Mouse (Mus musculus) liver, embryonic 15.5 days (tissue): ENCODE data around the gene Olfml3. TPM values are rescaled to one million over a fixed set of nuclear protein-coding genes. Genes with fewer than 3 reads are reported as not detected.

Source experiments
- ATAC-seq: fragments of 200-750 bp; cut with Nextera tagmentation; 2 replicates; pipeline ENCODE4 v1.8.0; 2017; ENCODE audit warnings: moderate number of reproducible peaks, mild to moderate bottlenecking, moderate library complexity; ENCODE audit not compliant: insufficient read depth
- H3K27ac ChIP-seq: fragments of 300-500 bp; sonication (generic); replicated peaks from 2 replicates; pipeline ENCODE4 v1.5.1; 2015; ENCODE audit warnings: mild to moderate bottlenecking, inconsistent platforms
- H3K27me3 ChIP-seq: fragments of 300-500 bp; sonication (generic); 2 replicates; pipeline ENCODE4 v1.6.1; 2015; ENCODE audit warnings: mild to moderate bottlenecking, inconsistent platforms
- H3K36me3 ChIP-seq: fragments of 300-500 bp; sonication (generic); replicated peaks from 2 replicates; pipeline ENCODE4 v1.6.1; 2015; ENCODE audit warnings: moderate library complexity, mild to moderate bottlenecking, inconsistent platforms
- H3K4me1 ChIP-seq: fragments of 300-500 bp; sonication (generic); replicated peaks from 2 replicates; pipeline ENCODE4 v1.6.1; 2015; ENCODE audit warnings: inconsistent platforms
- H3K4me2 ChIP-seq: fragments of 300-500 bp; sonication (generic); 2 replicates; pipeline ENCODE4 v1.6.1; 2015; ENCODE audit warnings: moderate library complexity, mild to moderate bottlenecking, inconsistent platforms
- H3K4me3 ChIP-seq: fragments of 300-500 bp; sonication (generic); replicated peaks from 2 replicates; pipeline ENCODE4 v1.5.1; 2015; ENCODE audit warnings: mild to moderate bottlenecking, inconsistent platforms
- H3K9ac ChIP-seq: fragments of 300-500 bp; sonication (generic); 2 replicates; pipeline ENCODE4 v1.6.1; 2015; ENCODE audit warnings: moderate library complexity, mild to moderate bottlenecking, inconsistent platforms
- H3K9me3 ChIP-seq: fragments of 300-500 bp; sonication (generic); replicated peaks from 2 replicates; pipeline ENCODE4 v1.6.1; 2016; ENCODE audit warnings: inconsistent platforms
- WGBS: fragments of 180-500 bp; shearing (Covaris S2); methylation state at CpG from one replicate; pipeline ENCODE4 v1.1.7; 2015; ENCODE audit warnings: mixed read lengths; ENCODE audit not compliant: insufficient replicate concordance; 5-methylcytosine and 5-hydroxymethylcytosine counted together
- polyA plus RNA-seq: library from polyadenylated mRNA; unstranded; fragments of >200 nt; fragmentation: Nextera tagmentation; extraction: Ambion mirVana; gene quantifications from 2 replicates; pipeline ENCODE4 v1.2.1, GENCODE M21; 2015

Gene Olfml3
- polyA plus RNA-seq, 1 experiment from 2014 or later = 2.5 TPM

- no peaks in the 10 kb centered on the region for H3K27me3 ChIP-seq
- no peak overlapping the region for H3K4me3 ChIP-seq
- H3K4me1 ChIP-seq = 0 out of 2 replicates have a peak, but pooled peaks cover 4% of the 10 kb centered on the region
- ATAC-seq = peak; percentile 81
- H3K36me3 ChIP-seq = no peaks in the 10 kb centered on the region
- H3K4me2 ChIP-seq = no peak overlapping the region
- no peak overlapping the region; the same call in 1 of the 2 replicates for H3K27ac ChIP-seq
- H3K9me3 ChIP-seq = no peaks in the 10 kb centered on the region
- WGBS = 17% methylated on average over 3 of the region's 3 CpGs
- no peak overlapping the region for H3K9ac ChIP-seq
These were observed 13.7 kb downstream of the Olfml3 start for GRCm38 (mm10) chr3:103724137-103724536.

GRCm38 (mm10) chr3:103718728-103719127 lies 19.1 kb downstream of the Olfml3 start:
- ATAC-seq = no peak
- Histone ChIP-seq H3K36me3 (no peaks in the 10 kb centered on the region), H3K27ac (no peak overlapping the region), H3K9ac (no peak overlapping the region), H3K27me3 (no peaks in the 10 kb centered on the region), H3K9me3 (no peaks in the 10 kb centered on the region), H3K4me2 (no peak overlapping the region), H3K4me1 (no peaks in the 10 kb centered on the region), H3K4me3 (no peak overlapping the region)
- 54% methylated on average over 4 of the region's 4 CpGs for WGBS

- no peak overlapping the region for H3K27ac ChIP-seq
These were observed 20.7 kb downstream of the Olfml3 start for GRCm38 (mm10) chr3:103716774-103717760.

GRCm38 (mm10) chr3:103715762-103716693 lies 21.8 kb downstream of the Olfml3 start:
- H3K4me2 ChIP-seq = no peak overlapping the region
- no peak overlapping the region for H3K9ac ChIP-seq
- WGBS = 44% methylated on average over 11 of the region's 11 CpGs
- H3K9me3 ChIP-seq = no peaks in the 10 kb centered on the region
- H3K27me3 ChIP-seq = no peaks in the 10 kb centered on the region
- H3K4me3 ChIP-seq = no peak overlapping the region
- H3K36me3 ChIP-seq = no peaks in the 10 kb centered on the region
- H3K27ac ChIP-seq = no peak overlapping the region
- no peaks in the 10 kb centered on the region for H3K4me1 ChIP-seq
- ATAC-seq = no peak

More at GRCm38 (mm10) chr3:103716774-103717760, 20.7 kb downstream of the Olfml3 start:
- 51% methylated on average over 15 of the region's 15 CpGs for WGBS
- ATAC-seq = no peak
- no peak overlapping the region for H3K4me2 ChIP-seq
- H3K36me3 ChIP-seq = no peaks in the 10 kb centered on the region
- H3K9ac ChIP-seq = no peak overlapping the region
- no peak overlapping the region for H3K4me3 ChIP-seq
- no peaks in the 10 kb centered on the region for H3K4me1 ChIP-seq
- no peaks in the 10 kb centered on the region for H3K27me3 ChIP-seq
- H3K9me3 ChIP-seq = no peaks in the 10 kb centered on the region

GRCm38 (mm10) chr3:103714942-103715341 lies 22.9 kb downstream of the Olfml3 start:
- H3K4me2 ChIP-seq = no peak overlapping the region
- H3K4me3 ChIP-seq = no peak overlapping the region
- WGBS = 67% methylated on average over 8 of the region's 8 CpGs
- no peaks in the 10 kb centered on the region for H3K36me3 ChIP-seq
- ATAC-seq = no peak
- H3K4me1 ChIP-seq = no peaks in the 10 kb centered on the region
- no peak overlapping the region for H3K27ac ChIP-seq
- no peaks in the 10 kb centered on the region for H3K27me3 ChIP-seq
- no peaks in the 10 kb centered on the region for H3K9me3 ChIP-seq
- H3K9ac ChIP-seq = no peak overlapping the region

- ATAC-seq = no peak
- Histone ChIP-seq H3K4me3 (no peak overlapping the region), H3K27me3 (no peaks in the 10 kb centered on the region), H3K4me2 (no peak overlapping the region), H3K9ac (no peak overlapping the region), H3K4me1 (no peaks in the 10 kb centered on the region), H3K9me3 (no peaks in the 10 kb centered on the region), H3K36me3 (no peaks in the 10 kb centered on the region), H3K27ac (no peak overlapping the region)
- WGBS = 59% methylated on average over 7 of the region's 7 CpGs
These were observed 23.4 kb downstream of the Olfml3 start for GRCm38 (mm10) chr3:103714236-103714875.

- H3K27me3 ChIP-seq = no peaks in the 10 kb centered on the region
- no peak overlapping the region for H3K27ac ChIP-seq
- H3K9me3 ChIP-seq = no peaks in the 10 kb centered on the region
- H3K4me2 ChIP-seq = no peak overlapping the region
- 68% methylated on average over 4 of the region's 4 CpGs for WGBS
- H3K4me1 ChIP-seq = no peaks in the 10 kb centered on the region
- no peak overlapping the region for H3K9ac ChIP-seq
- ATAC-seq = no peak
- H3K4me3 ChIP-seq = no peak overlapping the region
- no peaks in the 10 kb centered on the region for H3K36me3 ChIP-seq
These were observed 25.6 kb downstream of the Olfml3 start for GRCm38 (mm10) chr3:103712196-103712595.

- H3K4me2 ChIP-seq = no peak overlapping the region
- H3K27me3 ChIP-seq = no peaks in the 10 kb centered on the region
- 78% methylated on average over 5 of the region's 5 CpGs for WGBS
- no peak overlapping the region for H3K4me3 ChIP-seq
- H3K9ac ChIP-seq = no peak overlapping the region
- no peaks in the 10 kb centered on the region for H3K36me3 ChIP-seq
- no peaks in the 10 kb centered on the region for H3K9me3 ChIP-seq
- no peaks in the 10 kb centered on the region; the same call in 1 of the 2 replicates for H3K4me1 ChIP-seq
- no peak for ATAC-seq
- H3K27ac ChIP-seq = no peak overlapping the region
These were observed 28.2 kb downstream of the Olfml3 start for GRCm38 (mm10) chr3:103709470-103710040.

- H3K36me3 ChIP-seq = no peaks in the 10 kb centered on the region
- no peaks in the 10 kb centered on the region; the same call in 1 of the 2 replicates for H3K4me1 ChIP-seq
- H3K4me3 ChIP-seq = no peak overlapping the region
- no peak overlapping the region for H3K4me2 ChIP-seq
- no peak overlapping the region for H3K27ac ChIP-seq
- no peak for ATAC-seq
- H3K9me3 ChIP-seq = no peaks in the 10 kb centered on the region
- 76% methylated on average over 12 of the region's 12 CpGs for WGBS
- H3K9ac ChIP-seq = no peak overlapping the region
- no peaks in the 10 kb centered on the region for H3K27me3 ChIP-seq
These were observed 32.4 kb downstream of the Olfml3 start for GRCm38 (mm10) chr3:103705426-103705825.

GRCm38 (mm10) chr3:103704661-103705060 lies 33.1 kb downstream of the Olfml3 start:
- H3K36me3 ChIP-seq = no peaks in the 10 kb centered on the region
- WGBS = 53% methylated on average over 6 of the region's 6 CpGs
- no peak overlapping the region for H3K27ac ChIP-seq
- no peaks in the 10 kb centered on the region; the same call in 1 of the 2 replicates for H3K4me1 ChIP-seq
- no peaks in the 10 kb centered on the region for H3K9me3 ChIP-seq
- no peak overlapping the region for H3K9ac ChIP-seq
- H3K4me2 ChIP-seq = no peak overlapping the region
- no peak overlapping the region for H3K4me3 ChIP-seq
- H3K27me3 ChIP-seq = no peaks in the 10 kb centered on the region
- ATAC-seq = no peak
